Mouse (Mus musculus): ENCODE data around the gene Rps15. TPM values are rescaled to one million over a fixed set of nuclear protein-coding genes. Genes with fewer than 3 reads are reported as not detected.

The Rps15 gene
- polyA plus RNA-seq, 1 experiment from 2014 or later: 525 TPM

DNA sequence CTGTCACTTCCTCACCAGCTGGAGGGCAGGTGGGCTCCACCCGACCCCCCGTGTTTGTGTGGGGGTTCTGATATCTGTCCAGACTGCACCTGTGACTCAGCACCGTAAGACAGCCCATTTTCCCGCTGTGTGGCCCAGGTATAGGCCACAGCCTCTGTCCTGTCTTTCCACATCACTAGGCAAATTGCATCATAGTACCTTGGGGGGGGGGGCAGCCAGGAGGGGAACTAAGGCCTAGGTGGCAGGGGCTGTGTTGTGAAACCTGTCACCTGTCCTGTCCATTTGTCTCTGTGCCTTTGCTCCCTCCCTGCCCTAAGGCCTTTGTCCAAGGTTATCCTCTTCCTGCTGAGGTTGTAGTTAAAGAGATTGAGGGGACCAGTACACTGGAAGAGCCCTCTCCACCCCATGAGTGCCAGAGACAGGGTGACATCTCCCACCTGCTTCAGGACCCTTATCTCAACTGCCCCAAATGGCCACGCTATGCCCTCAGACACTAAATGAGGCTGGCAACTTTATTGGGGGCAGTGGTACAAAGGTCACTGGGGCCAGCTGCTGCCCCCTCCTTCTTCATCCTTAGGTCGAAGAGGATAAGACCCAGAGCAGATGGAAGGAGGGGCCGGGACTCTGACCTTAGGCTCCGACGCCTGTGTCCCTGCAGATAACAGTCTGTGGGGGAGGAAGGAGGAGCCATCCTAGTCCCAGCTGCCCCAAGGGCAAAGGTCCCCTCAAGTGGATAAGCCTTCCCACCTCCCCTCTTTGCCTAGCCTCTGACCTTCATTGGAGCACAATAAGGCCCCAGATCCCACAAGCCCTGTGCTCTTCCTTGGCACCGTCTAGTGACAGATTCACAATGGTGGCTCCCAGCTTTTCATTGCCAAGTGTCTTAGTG is 39.6 kb downstream of the Rps15 start:
- Histone ChIP-seq H3K4me2 (no peak overlapping the region), H3K9ac (no peak overlapping the region), H3K36me3 (no peaks in the 10 kb centered on the region), H3K4me3 (no peak overlapping the region), H3K4me1 (replicated peaks) (peaks cover 21% of the 10 kb centered on the region), H3K9me3 (replicated peaks) (no peaks in the 10 kb centered on the region), H3K27me3 (peaks cover 46% of the 10 kb centered on the region), H3K27ac (no peak overlapping the region)
- WGBS: 55% methylated on average over 10 of the region's 10 CpGs
- no peak for ATAC-seq (replicated peaks; ENCODE audit: insufficient number of reproducible peaks, insufficient read depth, low FRiP score, low read depth)

DNA sequence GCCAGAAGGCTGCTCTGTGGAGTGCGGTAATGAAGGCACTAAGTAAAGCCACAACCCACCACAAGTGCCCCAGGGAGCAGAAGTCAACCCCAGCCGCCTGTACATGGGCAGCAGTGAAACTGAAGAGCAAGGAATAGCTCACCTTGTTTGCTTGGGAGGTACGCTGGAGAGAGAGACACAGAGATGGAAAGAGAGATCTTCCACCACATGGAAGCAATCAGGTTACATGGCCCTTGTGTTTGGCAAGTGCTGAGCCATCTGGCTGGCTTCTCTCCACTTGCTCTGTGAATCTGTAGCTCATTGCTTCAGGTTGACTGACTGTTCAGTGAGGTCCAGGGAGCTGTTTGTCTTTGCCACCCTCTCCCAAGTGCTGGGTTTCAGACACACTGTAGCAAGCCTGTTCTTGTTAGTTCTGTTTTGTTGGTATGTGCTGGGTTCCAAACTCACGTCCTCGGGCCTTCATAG is 40.3 kb downstream of the Rps15 start:
- H3K9me3 ChIP-seq (replicated peaks): no peaks in the 10 kb centered on the region
- WGBS: 82% methylated on average over 5 of the region's 5 CpGs
- no peak overlapping the region for H3K4me2 ChIP-seq
- peaks cover 45% of the 10 kb centered on the region for H3K27me3 ChIP-seq
- no peaks in the 10 kb centered on the region for H3K36me3 ChIP-seq
- no peak overlapping the region for H3K9ac ChIP-seq
- peaks cover 21% of the 10 kb centered on the region for H3K4me1 ChIP-seq (replicated peaks)
- H3K27ac ChIP-seq: no peak overlapping the region
- H3K4me3 ChIP-seq: no peak overlapping the region
- ATAC-seq (replicated peaks; ENCODE audit: insufficient number of reproducible peaks, insufficient read depth, low FRiP score, low read depth): no peak

DNA sequence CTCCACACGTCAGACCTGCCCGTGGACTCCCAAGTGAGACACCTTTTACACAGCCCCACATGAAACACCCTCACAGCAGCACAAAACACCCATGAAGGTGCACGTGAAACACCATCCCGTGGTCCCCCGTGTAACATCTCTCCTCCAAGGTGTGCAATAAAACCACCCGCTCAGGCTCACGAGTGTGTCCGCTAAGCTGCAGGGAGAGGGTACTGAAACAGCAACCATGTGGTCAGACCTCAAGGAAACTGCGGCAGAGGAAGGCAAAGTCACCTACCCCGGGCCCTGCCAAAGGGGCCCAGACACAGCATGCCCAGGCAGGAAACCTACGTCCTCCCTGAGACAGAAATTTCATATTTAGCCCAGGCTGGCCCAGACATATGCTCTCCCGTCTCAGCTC is 44.0 kb downstream of the Rps15 start:
- no peaks in the 10 kb centered on the region for H3K9me3 ChIP-seq (replicated peaks)
- ATAC-seq (replicated peaks; ENCODE audit: insufficient number of reproducible peaks, insufficient read depth, low FRiP score, low read depth): no peak
- no peak overlapping the region for H3K4me3 ChIP-seq
- H3K4me2 ChIP-seq: no peak overlapping the region
- peaks cover 48% of the 10 kb centered on the region for H3K27me3 ChIP-seq
- H3K4me1 ChIP-seq (replicated peaks): 0 out of 2 replicates have a peak, but pooled peaks cover 5% of the 10 kb centered on the region
- H3K9ac ChIP-seq: no peak overlapping the region
- H3K36me3 ChIP-seq: no peaks in the 10 kb centered on the region
- WGBS: 81% methylated on average over 12 of the region's 12 CpGs
- no peak overlapping the region for H3K27ac ChIP-seq

DNA sequence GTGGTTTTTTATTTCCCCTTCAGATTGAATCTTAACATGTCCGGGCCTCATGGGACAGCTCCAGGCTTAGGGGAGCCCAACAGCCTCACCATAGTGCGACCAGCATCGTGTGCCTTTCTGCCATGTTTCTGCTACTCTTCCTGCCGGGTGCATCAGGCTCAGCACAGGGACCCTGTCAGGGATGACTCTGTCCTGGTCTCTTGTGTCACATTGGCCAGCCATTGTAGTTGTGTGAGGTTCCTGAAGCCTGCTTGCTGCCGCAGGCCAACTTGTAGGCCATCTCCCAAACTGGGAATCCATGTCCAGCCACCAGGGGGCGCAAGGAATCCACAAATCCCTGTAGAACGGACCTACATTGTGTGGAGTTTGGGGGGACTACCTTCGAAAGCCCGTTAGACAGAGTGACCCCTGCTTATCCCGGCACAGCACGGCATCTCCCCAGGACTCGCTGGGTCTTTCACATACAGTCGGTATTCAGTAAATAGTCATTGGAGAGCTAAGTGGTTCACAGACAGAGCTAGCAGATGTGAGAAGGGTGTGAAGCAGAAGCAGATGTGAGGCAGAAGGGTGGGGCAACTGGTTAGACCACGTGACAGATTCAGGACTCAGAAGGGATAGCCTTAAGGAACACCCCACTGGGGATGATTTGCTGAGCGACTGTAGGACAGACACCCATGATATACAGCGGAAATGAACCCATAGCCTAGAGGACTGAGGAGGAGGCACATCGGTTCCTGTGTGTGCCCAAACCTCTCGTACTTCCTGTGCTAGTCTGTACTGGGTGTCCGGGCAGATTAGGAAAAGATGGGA is 47.9 kb downstream of the Rps15 start:
- no peak for ATAC-seq (replicated peaks; ENCODE audit: insufficient number of reproducible peaks, insufficient read depth, low FRiP score, low read depth)
- 20% methylated on average over 19 of the region's 19 CpGs for WGBS
- H3K27me3 ChIP-seq: peaks cover 59% of the 10 kb centered on the region
- H3K4me2 ChIP-seq: no peak overlapping the region
- no peaks in the 10 kb centered on the region for H3K9me3 ChIP-seq (replicated peaks)
- H3K4me1 ChIP-seq (replicated peaks): peaks cover 41% of the 10 kb centered on the region
- no peak overlapping the region for H3K9ac ChIP-seq
- no peaks in the 10 kb centered on the region for H3K36me3 ChIP-seq
- no peak overlapping the region for H3K27ac ChIP-seq
- H3K4me3 ChIP-seq: no peak overlapping the region

DNA sequence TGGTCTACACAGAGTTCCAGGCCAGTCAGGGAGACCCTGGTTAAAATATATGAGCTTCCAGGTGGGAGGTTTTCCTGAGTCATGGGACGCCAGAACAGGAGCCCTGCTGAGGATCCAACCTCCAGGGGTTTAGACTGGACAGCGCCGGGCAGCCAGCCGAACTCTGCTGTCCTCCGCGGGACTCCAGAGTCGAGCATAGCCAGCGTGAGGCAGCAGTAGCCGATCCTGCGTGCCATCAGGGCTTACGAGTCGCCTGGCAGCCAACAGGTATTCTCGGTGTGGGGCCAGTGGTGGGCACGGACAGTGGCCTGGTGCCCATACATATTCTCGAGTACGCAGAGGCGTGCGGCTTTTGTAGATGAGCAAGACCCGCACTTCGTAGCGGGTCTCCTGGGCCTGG is 48.8 kb downstream of the Rps15 start:
- ATAC-seq (replicated peaks; ENCODE audit: insufficient number of reproducible peaks, insufficient read depth, low FRiP score, low read depth): no peak
- H3K9me3 ChIP-seq (replicated peaks): no peaks in the 10 kb centered on the region
- no peak overlapping the region for H3K9ac ChIP-seq
- H3K4me3 ChIP-seq: no peak overlapping the region
- H3K36me3 ChIP-seq: no peaks in the 10 kb centered on the region
- H3K4me2 ChIP-seq: no peak overlapping the region
- 32% methylated on average over 21 of the region's 21 CpGs for WGBS
- H3K27ac ChIP-seq: no peak overlapping the region
- H3K27me3 ChIP-seq: peaks cover 62% of the 10 kb centered on the region
- H3K4me1 ChIP-seq (replicated peaks): peaks cover 43% of the 10 kb centered on the region

DNA sequence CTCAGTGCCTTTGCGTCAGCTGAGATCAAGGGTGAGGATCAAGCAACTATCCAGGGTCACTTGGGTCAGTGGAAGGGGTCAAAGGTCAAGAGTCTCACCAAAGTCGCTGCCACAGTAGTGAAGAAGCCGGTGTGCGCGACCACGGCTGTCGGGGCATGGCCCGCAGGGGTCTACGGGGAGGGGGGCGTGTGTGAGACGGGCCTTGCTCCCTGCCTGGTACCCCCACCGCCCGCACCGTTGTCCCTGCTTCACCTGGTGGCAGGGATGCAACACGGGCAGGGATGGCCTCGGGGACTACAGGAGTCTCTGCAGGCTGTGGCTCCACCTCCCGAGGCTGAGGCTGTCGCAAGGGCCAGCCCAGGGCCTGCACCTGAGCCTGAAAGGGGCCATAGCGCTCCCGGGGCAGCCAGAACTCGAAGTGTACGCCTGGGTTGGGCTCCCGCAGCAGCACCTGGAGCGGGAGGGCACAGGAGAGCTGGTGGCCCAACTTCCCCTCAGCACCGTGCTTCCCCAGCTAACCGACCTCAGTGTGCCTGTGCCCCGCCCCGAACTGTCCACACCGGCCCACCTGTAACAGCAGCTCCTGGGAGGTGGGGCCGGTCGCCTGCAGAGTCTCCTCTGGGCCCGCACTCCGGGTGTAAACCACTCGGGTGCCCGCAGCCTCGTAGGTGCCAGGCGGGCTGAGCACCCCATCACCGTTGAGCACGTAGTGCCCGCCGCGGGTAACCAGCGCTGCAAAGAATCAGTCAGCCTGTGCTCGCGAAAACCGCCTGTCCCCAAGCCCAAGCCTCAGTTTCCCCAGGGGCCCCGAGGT is 49.4 kb downstream of the Rps15 start:
- peak overlapping the region; percentile 40 for H3K4me3 ChIP-seq
- peak overlapping the region; percentile 2; the same call in 1 of the 2 replicates for H3K9ac ChIP-seq
- no peaks in the 10 kb centered on the region for H3K36me3 ChIP-seq
- peaks cover 43% of the 10 kb centered on the region for H3K4me1 ChIP-seq (replicated peaks)
- H3K4me2 ChIP-seq: peak overlapping the region; percentile 58
- 9% methylated on average over 47 of the region's 47 CpGs for WGBS
- no peaks in the 10 kb centered on the region for H3K9me3 ChIP-seq (replicated peaks)
- H3K27me3 ChIP-seq: peaks cover 68% of the 10 kb centered on the region
- no peak overlapping the region for H3K27ac ChIP-seq
- no peak for ATAC-seq (replicated peaks; ENCODE audit: insufficient number of reproducible peaks, insufficient read depth, low FRiP score, low read depth)

DNA sequence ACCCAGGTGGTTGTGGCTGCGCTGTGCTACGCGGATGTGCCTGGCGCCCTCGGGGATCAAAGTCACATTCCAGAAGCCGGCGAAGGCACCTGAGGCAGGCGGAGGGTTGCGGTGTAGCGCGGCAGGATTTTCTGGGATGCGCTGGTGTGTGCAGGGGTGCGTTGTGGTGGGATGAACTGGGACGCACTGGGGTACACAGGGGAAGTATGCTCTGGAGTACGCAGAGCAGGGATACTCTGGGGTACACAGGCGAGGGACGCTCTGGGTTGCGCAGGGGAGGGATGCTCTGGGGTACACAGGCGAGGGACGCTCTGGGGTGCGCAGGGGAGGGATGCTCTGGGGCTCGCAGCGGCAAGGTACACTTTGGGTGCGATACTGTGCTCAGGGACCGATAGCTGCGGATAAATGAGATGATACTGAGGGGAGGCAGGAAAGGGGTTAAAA is 50.1 kb downstream of the Rps15 start:
- H3K9me3 ChIP-seq (replicated peaks): no peaks in the 10 kb centered on the region
- WGBS: 2% methylated on average over 26 of the region's 26 CpGs
- peaks cover 44% of the 10 kb centered on the region for H3K4me1 ChIP-seq (replicated peaks)
- H3K27me3 ChIP-seq: peaks cover 74% of the 10 kb centered on the region
- no peak for ATAC-seq (replicated peaks; ENCODE audit: insufficient number of reproducible peaks, insufficient read depth, low FRiP score, low read depth)
- no peaks in the 10 kb centered on the region for H3K36me3 ChIP-seq
- H3K9ac ChIP-seq: peak overlapping the region; percentile 39
- H3K4me2 ChIP-seq: peak overlapping the region; percentile 58
- H3K27ac ChIP-seq: no peak overlapping the region
- peak overlapping the region; percentile 40 for H3K4me3 ChIP-seq

DNA sequence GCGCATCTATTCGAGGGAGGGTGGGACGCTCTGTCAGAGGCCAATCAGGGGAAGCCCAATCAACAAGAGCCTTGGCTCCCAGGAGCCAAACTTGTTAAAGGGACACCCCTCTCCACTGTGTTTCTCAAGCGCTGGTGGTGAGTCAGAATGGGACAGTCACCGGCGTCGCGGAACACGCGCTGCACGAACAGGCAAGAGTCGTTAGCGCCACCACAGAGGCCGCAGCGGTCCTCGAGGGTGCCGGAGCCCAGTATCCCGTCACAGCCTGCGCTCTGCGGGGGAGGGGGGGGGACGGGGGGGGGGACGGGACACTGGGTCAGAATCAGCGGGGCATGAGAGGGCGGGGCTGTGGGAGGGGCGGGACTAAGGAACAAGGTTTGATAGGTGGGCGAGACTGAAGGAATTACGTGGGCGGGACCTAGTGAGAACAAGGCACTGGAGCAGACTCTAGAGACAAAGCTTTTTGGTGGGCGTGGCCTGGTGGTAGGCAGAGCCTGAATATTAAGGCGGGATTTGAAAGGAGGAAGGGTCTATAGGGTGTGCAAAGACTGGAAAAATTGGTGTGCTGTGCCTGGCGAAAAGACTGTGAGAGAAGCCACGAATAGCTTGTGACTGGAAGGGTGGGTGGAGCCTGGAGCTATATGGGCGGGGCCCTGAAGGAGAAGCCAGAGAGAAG is 50.6 kb downstream of the Rps15 start:
- peak; percentile 45 for ATAC-seq (replicated peaks; ENCODE audit: insufficient number of reproducible peaks, insufficient read depth, low FRiP score, low read depth)
- WGBS: 1% methylated on average over 27 of the region's 33 CpGs
- Histone ChIP-seq H3K9me3 (replicated peaks) (no peaks in the 10 kb centered on the region), H3K4me3 (peak overlapping the region; percentile 40), H3K4me2 (peak overlapping the region; percentile 58), H3K9ac (peak overlapping the region; percentile 39; the same call in 1 of the 2 replicates), H3K4me1 (replicated peaks) (peaks cover 50% of the 10 kb centered on the region), H3K36me3 (no peaks in the 10 kb centered on the region), H3K27ac (0 out of 2 replicates have a peak overlapping the region, but pooled peaks have one; percentile 12), H3K27me3 (peaks cover 80% of the 10 kb centered on the region)

DNA sequence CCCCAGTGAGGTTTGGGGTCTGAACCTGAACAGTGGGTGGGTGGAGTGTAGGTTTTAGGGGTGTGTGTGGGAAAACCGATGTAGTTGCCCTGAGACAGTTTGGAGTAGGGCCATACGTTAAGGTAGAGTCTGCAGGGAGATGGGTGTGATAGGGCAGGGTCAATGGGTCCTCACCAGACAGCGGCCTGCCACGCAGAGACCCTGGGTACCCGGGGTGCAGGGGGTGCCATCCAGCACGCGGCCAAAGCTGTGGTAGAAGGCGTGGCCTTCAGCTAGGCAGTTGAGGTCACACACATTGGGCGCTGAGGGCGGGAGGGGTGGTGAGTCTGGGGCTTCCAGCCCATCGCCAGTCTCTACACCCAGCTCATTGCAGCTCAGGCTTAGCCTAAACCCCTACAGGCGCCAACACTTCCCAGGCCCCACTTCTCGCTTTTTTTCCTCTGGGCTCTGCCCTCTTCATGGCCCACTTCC is 51.2 kb downstream of the Rps15 start:
- peaks cover 55% of the 10 kb centered on the region for H3K4me1 ChIP-seq (replicated peaks)
- 39% methylated on average over 13 of the region's 13 CpGs for WGBS
- no peaks in the 10 kb centered on the region for H3K36me3 ChIP-seq
- ATAC-seq (replicated peaks; ENCODE audit: insufficient number of reproducible peaks, insufficient read depth, low FRiP score, low read depth): 0 out of 2 replicates have a peak, but pooled peaks have one; percentile 1
- H3K9me3 ChIP-seq (replicated peaks): no peaks in the 10 kb centered on the region
- peak overlapping the region; percentile 40 for H3K4me3 ChIP-seq
- no peak overlapping the region for H3K9ac ChIP-seq
- H3K4me2 ChIP-seq: peak overlapping the region; percentile 58
- H3K27ac ChIP-seq: no peak overlapping the region
- H3K27me3 ChIP-seq: peaks cover 84% of the 10 kb centered on the region
